Mouse (Mus musculus): Measurements from ENCODE around the gene Thbs3. TPM values are rescaled to one million over a fixed set of nuclear protein-coding genes. Genes with fewer than 3 reads are reported as not detected.

The Thbs3 gene
- total RNA-seq (2021), result 100 to 1,000 TPM; 142 to 158 TPM
- long read RNA-seq, experiment 1, transcript Thbs3-201 (23 exons, 3,190 nt), result major isoform, 105 of 137 reads
- long read RNA-seq, experiment 1, partial matches to known transcripts, result 15 of 137 reads
- long read RNA-seq, experiment 1, other reads (novel, unspliced or antisense), result 16 of 137 reads
- long read RNA-seq, experiment 2, transcript Thbs3-201 (23 exons, 3,190 nt), result major isoform, 149 of 202 reads
- long read RNA-seq, experiment 2, partial matches to known transcripts, result 23 of 202 reads
- long read RNA-seq, experiment 2, other reads (novel, unspliced or antisense), result 30 of 202 reads

DNA sequence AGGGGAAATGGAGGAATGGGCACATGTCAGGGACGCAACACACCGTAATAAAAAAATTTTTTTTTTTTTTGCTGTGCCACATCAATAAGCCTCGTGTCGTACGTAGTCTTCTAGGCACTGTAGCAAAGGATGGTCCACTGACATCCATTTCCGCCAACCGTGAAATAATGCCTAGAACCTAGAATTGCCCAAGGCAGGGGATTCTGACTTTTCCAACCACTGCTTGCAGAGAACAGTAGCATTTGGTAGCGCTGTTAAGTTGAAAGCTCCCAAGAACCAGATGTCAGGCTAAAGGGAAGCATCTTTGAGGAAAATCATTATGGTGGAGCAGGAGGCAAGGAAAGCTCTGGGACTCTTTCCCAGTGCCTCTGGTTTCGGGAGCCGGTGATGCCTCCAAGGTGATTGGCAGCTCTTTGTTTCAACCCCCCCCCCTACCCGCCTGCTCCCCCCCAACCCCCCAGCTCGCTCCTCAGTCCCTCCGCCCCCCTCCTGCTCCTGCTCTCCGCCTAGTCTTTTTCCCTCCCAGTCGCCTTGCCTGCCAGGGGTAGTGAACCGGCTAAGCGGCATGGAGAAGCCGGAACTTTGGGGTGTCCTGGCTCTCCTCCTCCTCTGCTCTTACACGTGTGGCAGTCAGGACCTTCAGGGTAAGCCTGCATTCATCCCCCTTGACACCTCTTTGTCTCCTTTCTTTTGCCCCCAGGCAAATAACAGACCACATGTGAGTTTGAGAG, at the start of gene Thbs3:
Gene Thbs3, plus strand, starts transcription at position 500 of the 731 bp plus-strand sequence.
- peak in 1 of 2 experiments; percentile 67 for DNase-seq (ENCODE audit: low spot score in 2 of 2)

DNA sequence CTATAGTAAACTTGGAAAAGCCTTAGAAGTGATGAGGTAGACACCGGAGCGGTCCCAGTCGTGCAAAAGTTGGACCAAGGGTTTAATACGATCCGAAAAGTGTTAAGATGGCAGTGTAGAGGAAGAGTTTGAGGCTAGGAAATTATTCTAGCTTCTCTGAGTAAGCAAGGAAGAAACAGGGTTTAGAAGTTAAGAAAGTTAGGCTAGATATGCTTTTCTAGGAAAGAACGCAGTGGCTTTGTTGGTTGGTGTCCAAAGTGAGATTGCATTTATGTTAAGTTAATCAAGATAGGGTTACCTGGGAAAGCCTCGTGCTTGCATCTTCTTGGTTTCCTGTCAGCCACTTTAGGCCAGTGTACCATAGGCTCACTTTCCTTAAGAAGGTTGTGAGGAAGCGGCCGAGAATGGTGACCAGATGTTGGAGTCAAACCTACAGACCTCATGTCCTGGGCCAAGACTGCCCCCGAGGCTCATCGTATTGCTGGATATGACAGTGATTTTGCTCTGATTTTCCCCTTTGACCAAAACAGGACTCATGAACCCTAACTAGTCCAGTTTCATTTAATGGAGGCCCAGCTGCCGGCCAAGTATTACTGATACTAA, 49.6 kb upstream of the Thbs3 start:
- no peak for DNase-seq (ENCODE audit: low spot score in 2 of 2)

DNA sequence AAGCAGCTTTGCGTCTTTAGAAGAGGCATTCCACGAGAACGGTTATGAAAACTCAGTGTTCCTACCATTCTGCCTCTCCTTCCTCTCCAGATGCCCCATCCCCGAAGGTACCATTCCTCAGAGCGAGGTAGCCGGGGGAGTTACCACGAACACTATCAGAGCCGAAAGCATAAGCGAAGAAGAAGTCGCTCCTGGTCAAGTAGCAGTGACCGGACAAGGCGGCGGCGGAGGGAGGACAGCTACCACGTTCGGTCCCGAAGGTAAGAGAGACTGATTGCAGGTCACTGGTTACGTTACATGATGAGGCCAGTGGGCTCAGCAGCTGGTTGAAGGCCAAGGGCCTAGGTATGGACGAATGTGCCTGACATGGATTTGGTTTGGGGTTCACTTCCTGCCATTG, 48.0 kb upstream of the Thbs3 start:
- DNase-seq (ENCODE audit: low spot score in 2 of 2), result no peak

DNA sequence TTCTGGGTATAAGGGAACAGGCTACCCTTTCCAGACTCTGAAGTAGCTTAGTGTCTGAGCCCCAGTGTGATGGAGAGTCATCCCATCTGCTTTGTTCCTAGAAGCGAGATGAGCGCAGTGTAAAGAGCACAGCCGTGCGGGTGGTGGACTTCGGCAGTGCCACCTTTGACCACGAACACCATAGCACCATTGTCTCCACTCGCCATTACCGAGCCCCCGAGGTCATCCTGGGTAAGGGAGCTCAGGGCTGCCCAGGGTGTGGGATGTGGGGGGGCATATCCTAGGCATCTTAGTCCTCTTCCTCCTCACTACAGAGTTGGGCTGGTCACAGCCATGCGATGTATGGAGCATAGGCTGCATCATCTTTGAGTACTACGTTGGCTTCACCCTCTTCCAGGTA, 40.1 kb upstream of the Thbs3 start:
- no peak for DNase-seq (ENCODE audit: low spot score in 2 of 2)

DNA sequence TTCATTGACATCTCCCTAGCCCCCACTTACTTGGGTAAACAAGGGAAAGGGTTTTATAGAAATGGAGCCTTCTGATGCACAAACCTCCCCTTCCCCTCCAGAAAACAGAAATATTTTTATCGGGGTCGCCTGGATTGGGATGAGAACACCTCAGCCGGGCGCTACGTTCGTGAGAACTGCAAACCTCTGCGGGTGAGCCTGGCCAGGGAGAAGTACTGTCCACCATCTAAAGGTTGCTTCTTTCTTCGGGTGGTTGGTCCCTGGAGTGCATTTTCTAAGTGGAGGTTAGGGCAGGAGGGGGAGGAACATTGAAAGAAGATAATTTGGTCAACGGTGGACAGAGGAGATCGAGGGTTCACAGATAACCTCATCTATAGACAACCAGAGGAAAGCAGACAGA, 39.4 kb upstream of the Thbs3 start:
- no peak for DNase-seq (ENCODE audit: low spot score in 2 of 2)

DNA sequence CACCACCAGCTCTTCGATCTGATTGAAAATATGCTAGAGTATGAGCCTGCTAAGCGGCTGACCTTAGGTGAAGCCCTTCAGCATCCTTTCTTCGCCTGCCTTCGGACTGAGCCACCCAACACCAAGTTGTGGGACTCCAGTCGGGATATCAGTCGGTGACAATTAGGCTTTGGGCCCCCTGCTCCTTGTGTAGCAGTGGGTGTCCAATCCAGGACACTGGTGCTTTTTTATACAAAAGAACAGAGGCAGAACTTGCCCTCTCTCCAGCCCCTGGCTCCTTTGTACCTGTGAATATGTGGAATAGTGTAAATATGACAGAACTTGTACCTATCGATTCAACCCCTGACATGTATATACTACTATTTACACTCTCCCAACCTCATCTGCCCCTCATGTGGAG, 38.6 kb upstream of the Thbs3 start:
- no peak for DNase-seq (ENCODE audit: low spot score in 2 of 2)

DNA sequence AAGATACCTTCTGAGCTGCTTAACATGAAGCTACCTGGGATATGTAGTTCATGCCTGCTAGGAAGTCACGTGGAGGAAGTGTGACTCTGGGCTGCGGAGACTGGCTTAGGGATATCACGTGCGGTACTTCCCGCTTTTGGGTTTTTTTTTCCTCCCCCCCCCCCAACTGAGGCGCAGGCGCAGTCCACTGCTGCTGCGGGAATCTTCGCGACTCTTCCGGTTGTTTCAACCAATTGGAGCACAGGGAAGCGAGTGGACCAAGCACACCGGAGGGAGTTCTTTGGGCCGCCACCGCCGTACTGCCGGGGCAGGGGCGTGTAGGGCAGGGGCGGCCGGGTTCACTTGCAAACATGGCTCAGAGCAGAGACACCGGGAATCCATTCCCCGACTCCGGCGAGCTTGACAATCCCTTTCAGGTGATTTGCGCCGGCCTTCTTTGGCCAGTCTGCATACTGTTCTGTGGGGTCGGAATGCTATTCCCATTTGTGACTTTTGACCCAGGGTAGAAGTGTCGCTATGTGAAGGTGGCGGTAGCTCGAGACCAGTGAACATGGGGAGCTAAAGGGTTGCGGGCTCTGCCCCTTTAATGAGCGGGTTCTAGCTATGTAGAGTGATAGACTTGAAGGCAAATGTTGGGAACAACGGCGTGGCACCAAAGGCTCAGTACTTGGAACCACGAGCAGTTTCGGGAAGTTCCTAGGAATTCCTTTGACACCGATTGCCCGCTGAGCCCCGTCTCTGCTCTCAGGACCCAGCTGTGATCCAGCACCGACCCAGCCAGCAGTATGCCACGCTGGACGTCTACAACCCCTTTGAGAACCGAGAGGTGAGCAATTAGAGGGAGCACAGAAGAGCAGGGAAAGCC, 37.5 kb upstream of the Thbs3 start, which contains the start of gene Scamp3:
Gene Scamp3, plus strand, starts transcription at position 232 of the 865 bp plus-strand sequence.
- peak; percentile 67 to 78 for DNase-seq (ENCODE audit: low spot score in 2 of 2)

DNA sequence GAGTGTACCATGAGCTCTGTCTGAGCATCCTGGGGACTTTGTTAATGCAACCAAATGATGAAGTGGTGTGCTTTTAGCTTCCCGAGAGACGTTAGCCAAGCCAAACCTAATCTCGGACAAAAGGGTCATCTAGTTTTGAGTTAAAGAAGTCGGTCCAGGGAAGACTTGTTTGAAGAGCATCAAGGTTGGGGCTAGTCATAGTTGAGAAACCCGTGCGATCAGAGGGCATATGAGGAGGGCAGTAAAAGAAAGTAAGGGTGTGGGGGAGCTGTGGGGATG, 36.9 kb upstream of the Thbs3 start:
- no peak for DNase-seq (ENCODE audit: low spot score in 2 of 2)

DNA sequence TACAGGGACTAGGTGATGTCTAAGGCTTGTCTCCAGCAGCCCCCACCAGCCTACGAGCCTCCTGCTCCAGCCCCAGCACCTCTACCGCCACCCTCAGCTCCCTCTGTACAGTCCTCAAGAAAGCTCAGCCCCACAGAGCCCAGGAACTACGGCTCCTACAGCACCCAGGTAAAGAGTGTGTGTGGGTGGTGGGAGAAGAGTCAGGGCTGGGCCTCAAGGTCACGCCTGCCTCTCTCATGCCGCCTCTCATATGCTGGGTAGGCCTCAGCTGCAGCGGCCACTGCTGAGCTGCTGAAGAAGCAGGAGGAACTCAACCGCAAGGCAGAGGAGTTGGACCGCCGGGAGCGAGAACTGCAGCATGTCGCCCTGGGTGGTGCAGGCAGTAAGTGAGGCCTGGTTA, 35.9 kb upstream of the Thbs3 start:
- DNase-seq (ENCODE audit: low spot score in 2 of 2), result no peak

DNA sequence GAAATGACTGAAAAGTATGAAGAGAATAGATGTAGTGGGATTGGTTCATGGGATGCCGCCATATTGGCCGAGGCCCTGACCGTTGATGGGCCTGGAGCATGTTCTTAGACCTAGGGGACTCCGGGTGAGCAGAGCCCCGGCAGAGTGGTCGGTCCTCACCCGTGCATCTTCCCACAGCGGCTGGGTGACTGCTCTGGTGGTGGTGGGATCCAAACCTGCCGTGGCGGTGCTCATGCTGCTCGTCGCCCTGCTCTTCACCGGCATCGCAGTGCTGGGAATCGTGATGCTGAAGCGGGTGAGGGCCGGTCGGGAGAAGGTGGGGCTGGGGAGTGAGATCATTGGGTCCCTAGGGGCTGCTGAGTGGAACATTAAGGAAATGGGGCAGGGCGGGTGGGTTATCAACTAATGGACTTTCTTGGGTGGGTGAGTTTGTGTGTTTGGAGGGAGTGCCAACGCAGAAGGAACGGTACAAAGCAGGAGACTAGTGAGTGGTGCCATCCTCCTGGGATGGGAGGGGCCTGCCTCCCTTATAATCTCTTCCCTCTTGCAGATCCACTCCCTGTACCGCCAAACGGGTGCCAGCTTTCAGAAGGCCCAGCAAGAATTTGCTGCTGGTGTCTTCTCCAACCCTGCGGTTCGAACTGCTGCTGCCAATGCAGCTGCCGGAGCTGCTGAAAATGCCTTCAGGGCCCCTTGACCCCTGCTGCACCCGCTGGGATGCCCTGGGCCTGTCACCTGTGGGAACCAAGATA, 33.1 kb upstream of the Thbs3 start:
- no peak for DNase-seq (ENCODE audit: low spot score in 2 of 2)

DNA sequence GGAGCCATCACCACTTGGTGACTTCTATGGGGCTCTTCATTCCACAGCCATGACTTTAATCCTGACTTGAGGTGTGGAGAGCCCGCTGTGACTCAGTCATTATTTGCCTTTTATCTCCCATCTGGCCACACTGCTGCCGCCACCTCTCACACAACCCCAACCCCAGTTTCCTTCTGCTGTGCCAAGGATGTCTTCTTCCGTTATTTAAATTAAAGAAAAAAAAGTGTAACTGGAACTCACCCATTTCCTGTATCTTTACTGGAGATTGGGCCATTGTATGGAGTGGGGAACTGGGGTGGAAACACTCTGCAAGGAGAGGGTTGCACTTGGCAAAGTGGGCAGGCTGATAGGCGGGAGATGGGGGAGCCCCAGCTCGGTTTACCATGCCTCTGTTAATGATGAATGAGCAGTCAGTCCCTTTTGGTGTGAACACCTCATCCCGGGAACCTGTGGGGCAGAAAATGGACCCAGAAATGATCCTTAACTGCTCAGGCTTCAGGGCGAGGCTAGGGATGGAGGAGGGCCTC, 32.4 kb upstream of the Thbs3 start:
- DNase-seq (ENCODE audit: low spot score in 2 of 2), result no peak

DNA sequence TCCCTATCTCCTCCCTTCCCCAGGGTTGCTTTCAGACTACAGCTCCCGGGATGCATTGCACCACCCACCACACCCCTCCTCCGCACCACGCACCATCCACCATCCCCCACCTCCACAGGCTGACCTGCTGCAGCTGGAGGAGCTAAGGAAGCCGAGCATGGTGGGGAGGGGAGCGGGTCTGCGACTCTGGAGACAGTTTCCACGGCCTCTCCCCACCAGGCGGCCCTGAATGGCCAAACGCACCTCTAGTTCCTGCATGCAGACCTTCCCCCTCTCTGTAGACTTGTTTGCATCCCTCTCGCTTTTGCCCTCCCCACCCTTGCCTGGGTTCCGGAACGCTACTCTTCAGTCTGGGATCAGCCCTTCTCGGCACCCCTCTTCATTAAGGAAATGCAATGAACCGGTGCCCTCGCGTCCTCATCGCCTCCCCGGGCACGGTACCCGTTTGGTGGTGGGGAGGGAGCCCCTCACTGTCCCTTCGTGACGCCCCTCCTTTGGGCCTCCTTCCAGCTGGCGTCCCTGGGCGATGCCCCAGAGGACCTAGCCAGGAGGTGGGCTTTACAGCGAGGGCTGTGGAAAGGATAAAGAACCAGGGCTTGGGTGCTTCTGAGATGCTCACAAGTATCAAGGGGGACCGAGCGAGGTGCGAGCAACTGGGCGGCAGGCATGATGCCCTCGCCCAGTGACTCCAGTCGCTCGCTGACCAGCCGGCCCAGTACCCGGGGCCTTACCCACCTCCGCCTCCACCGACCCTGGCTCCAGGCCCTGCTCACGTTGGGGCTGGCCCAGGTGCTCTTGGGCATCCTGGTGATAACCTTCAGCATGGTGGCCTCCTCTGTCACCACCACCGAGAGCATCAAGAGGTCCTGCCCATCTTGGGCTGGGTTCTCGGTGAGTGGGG, 31.7 kb upstream of the Thbs3 start, which contains the start of gene Fam189b:
Gene Fam189b, plus strand, starts transcription at position 86 of the 901 bp plus-strand sequence.
- DNase-seq (ENCODE audit: low spot score in 2 of 2), result peak; percentile 72 to 85

DNA sequence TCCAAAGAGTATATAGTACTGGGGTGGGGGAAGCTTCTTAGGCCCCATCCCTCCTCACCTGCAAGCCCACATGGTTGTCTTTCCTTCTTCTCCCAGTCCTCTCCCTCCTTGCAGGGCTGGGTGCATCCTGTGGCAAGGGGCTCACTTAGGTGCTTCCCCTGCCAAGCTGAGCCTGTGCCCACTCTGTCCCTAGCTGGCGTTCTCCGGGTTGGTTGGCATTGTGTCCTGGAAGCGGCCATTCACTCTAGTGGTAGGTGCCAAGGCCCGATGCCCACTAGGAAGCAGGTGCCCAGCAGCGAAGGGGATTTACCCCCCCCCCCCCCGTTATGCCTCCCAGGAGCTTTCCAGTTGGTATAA, 31.0 kb upstream of the Thbs3 start:
- DNase-seq (ENCODE audit: low spot score in 2 of 2), result no peak

DNA sequence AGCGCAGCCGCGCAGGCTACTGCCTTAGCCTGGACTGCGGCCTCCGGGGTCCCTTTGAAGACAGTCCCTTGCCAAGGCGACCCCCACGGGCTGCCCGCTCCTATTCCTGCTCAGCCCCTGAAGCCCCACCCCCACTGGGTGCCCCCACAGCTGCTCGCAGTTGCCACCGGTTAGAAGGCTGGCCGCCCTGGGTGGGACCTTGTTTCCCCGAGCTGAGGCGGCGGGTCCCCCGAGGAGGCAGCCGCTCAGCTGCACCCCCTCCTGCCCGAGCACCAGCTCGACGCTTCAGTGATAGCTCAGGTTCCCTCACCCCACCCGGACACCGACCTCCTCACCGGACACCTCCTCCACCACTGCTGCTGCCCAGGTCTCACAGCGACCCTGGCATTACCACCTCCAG, 27.8 kb upstream of the Thbs3 start:
- no peak for DNase-seq (ENCODE audit: low spot score in 2 of 2)

DNA sequence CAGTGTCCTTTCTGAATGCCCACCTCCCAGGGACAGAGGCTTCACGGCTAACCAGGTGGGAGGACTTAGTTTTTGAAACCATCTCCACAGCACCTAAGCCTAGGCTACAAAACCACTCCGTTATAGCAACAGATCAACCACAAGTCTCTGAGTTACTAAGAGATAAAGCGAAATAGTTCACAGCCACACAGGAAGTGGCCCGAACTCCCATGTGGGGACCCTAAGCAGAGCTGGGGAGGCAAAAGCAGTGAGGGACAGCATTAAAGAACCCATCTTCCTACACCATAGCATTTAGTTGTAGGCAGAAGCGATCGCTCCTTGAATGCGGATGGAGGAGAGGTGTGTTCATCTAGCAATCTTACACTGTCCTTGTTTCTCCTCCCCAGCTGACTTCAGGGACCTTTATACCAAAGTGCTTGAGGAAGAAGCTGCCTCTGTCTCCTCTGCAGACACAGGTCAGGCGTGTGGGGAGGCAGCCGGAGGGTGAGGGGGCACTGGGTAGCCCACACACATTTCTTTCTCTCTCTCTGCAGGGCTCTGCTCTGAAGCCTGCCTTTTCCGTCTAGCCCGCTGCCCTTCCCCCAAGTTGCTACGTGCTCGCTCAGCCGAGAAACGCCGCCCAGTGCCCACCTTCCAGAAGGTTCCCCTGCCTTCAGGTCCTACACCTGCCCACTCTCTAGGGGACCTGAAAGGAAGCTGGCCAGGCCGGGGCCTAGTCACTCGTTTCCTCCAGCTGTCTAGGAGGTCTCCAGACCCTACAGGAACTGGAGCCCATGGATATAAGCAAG, 27.1 kb upstream of the Thbs3 start:
- DNase-seq (ENCODE audit: low spot score in 2 of 2), result no peak

DNA sequence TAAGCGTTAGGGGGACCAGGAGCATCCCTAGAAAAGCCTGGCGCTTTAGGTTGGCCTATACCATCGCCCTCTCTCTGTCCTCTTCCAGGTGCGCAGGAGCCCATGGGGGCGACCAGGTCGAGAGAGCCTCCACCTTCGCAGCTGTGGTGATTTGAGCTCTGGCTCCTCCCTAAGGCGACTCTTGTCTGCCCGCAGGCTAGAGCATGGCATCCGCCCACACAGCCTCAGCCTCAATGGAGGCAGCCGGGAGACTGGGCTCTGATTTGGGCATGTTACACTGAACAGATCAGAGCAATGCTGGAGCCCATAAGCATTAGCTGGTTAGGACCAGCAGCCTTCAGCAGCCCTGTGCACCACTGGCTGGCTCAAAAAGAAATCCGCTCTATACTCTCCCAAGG, 26.5 kb upstream of the Thbs3 start:
- no peak for DNase-seq (ENCODE audit: low spot score in 2 of 2)

DNA sequence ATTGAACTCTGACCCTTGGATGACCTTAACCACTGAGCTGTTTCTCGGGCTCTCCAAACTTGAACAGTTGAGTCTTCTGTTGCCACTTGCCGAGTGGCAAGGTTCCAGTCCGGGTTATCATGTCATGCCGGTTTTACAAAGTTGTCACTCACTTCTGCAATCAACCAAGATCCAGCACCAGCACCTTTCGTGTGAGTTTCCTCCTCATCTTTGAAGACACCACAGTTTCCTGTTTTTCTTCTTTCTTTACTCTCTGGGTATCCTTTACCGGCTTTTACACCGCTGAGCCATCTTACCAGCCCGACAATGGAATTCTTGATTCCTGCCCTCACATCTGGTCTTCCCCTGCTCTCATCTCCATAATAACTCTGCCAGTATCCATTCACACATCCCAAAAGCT, 24.5 kb upstream of the Thbs3 start:
- DNase-seq (ENCODE audit: low spot score in 2 of 2), result no peak

DNA sequence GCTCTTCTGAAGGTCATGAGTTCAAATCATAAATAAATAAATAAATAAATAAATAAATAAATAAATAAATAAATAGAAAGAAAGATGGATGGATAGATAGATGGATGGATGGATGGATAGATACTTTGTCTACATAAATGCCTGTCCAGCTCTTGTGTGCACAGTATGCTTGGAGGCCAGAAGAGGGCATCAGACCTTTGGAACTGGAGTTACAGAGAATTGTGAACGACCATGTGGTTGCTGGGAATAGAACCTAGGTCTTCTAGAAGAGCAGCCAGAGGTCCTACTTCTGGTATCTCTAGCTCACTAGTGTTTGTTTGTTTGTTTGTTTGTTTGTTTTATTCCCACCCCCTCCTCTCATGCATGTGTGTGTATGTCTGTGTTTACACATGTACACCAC, 21.6 kb upstream of the Thbs3 start:
- no peak for DNase-seq (ENCODE audit: low spot score in 2 of 2)

DNA sequence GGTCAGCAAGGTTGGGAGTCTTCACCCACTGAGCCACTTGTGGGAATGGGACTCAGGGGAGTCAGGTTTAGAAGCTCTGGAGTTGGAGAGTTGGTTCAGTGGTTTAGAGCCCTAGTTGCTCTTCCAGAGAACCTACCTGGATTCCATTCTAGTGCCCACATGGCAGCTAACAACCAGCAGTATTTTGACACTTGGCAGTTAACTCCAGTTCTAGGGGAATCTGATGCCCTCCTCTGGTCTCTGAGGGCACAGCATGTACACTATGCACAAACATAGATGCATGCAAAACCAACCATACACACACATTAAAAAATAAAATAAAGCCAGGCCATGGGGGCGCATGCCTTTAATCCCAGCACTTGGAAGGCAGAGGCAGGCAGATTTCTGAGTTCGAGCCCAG, 21.1 kb upstream of the Thbs3 start:
- no peak for DNase-seq (ENCODE audit: low spot score in 2 of 2)

All from gastrocnemius, postnatal 4 days (tissue).